Mouse (Mus musculus): ENCODE data around the gene Dnah7c.
"Not testable (repeated sequence)": the region's sequence is repeated elsewhere in the genome, so short reads cannot be mapped to it uniquely, and the experiment has no call there.

GRCm38 (mm10) chr1:46652721-46653120 lies 227.3 kb downstream of the Dnah7c start:
- TF ChIP-seq CTCF (IDR thresholded peaks at IDR 0.05; ENCODE audit: low read depth, low read length); POLR2A (IDR thresholded peaks at IDR 0.05; ENCODE audit: insufficient read depth, low read length): not testable (repeated sequence)

Data from ES-Bruce4 (cell line).